Mouse (Mus musculus) stomach, embryonic 14.5 days (tissue): Measurements from ENCODE around the gene Pcnx3. TPM values are rescaled to one million over a fixed set of nuclear protein-coding genes. Genes with fewer than 3 reads are reported as not detected.

ENCODE experiments used
- ATAC-seq: fragments of 200-750 bp; cut with Nextera tagmentation; 2 replicates; pipeline ENCODE4 v1.8.0; 2017; ENCODE audit warnings: low read depth, moderate TSS enrichment; ENCODE audit not compliant: insufficient number of reproducible peaks, insufficient read depth, low FRiP score
- H3K27ac ChIP-seq: fragments of 300-500 bp; sonication (generic); 2 replicates; pipeline ENCODE4 v1.5.1; 2014; ENCODE audit warnings: mild to moderate bottlenecking, low read length, moderate library complexity, mixed read lengths
- H3K27me3 ChIP-seq: fragments of 300-500 bp; sonication (generic); 2 replicates; pipeline ENCODE4 v1.6.1; 2014; ENCODE audit warnings: low read length, control low read depth, mixed read lengths; ENCODE audit not compliant: control insufficient read depth, insufficient read depth
- H3K36me3 ChIP-seq: fragments of 300-500 bp; sonication (generic); 2 replicates; pipeline ENCODE4 v1.6.1; 2014; ENCODE audit warnings: mild to moderate bottlenecking, control low read depth, low read length, moderate library complexity, mixed read lengths; ENCODE audit not compliant: control insufficient read depth, insufficient read depth
- H3K4me1 ChIP-seq: fragments of 300-500 bp; sonication (generic); 2 replicates; pipeline ENCODE4 v1.6.1; 2014; ENCODE audit warnings: low read length, control low read depth, mixed read lengths; ENCODE audit not compliant: control insufficient read depth, insufficient read depth
- H3K4me2 ChIP-seq: fragments of 300-500 bp; sonication (generic); replicated peaks from 2 replicates; pipeline ENCODE4 v1.6.1; 2014; ENCODE audit warnings: low read depth, low read length, control low read depth
- H3K4me3 ChIP-seq: fragments of 300-500 bp; sonication (generic); 2 replicates; pipeline ENCODE4 v1.5.1; 2014; ENCODE audit warnings: low read depth, low read length, control low read depth
- H3K9ac ChIP-seq: fragments of 300-500 bp; sonication (generic); replicated peaks from 2 replicates; pipeline ENCODE4 v1.6.1; 2014; ENCODE audit warnings: low read depth, mild to moderate bottlenecking, control low read depth, low read length, moderate library complexity, mixed read lengths
- H3K9me3 ChIP-seq: fragments of 300-500 bp; sonication (generic); 2 replicates; pipeline ENCODE4 v1.6.1; 2016; ENCODE audit warnings: low read depth, low read length, control low read depth; ENCODE audit not compliant: control insufficient read depth
- WGBS: fragments of 180-500 bp; shearing (Covaris S2); extraction: QIAGEN DNeasy Blood & Tissue Kit; methylation state at CpG from one replicate; pipeline ENCODE4 v1.1.7; 2014; 5-methylcytosine and 5-hydroxymethylcytosine counted together
- polyA plus RNA-seq: library from polyadenylated mRNA; unstranded; fragments of >200 nt; fragmentation: Nextera tagmentation; extraction: Ambion mirVana; gene quantifications from 2 replicates; pipeline ENCODE4 v1.2.1, GENCODE M21; 2014

Gene Pcnx3
- polyA plus RNA-seq, 1 experiment from 2014 or later, result 32.1 TPM

GRCm38 (mm10) chr19:5637069-5638047 is 51.4 kb downstream of the Pcnx3 start, which contains the start of gene Rela:
Gene Rela, plus strand, starts transcription at chr19:5637483.
- no peaks in the 10 kb centered on the region for H3K9me3 ChIP-seq
- H3K27ac ChIP-seq, result peak within 1 kb of the TSS; percentile 92
- H3K4me1 ChIP-seq, result peaks cover 7% of the 10 kb centered on the region; the same call in 1 of the 2 replicates
- no peaks in the 10 kb centered on the region for H3K27me3 ChIP-seq
- ATAC-seq, result peak; percentile 85
- peak within 1 kb of the TSS; percentile 84 for H3K9ac ChIP-seq
- H3K36me3 ChIP-seq, result peaks cover 35% of the 10 kb centered on the region
- peak within 1 kb of the TSS; percentile 79 for H3K4me2 ChIP-seq
- H3K4me3 ChIP-seq, result peak within 1 kb of the TSS; percentile 83
- WGBS, result under 1% methylated on average over 102 of the region's 109 CpGs

- H3K4me2 ChIP-seq, result peak overlapping the region; percentile 79
- no peaks in the 10 kb centered on the region for H3K9me3 ChIP-seq
- no peak for ATAC-seq
- peaks cover 29% of the 10 kb centered on the region for H3K36me3 ChIP-seq
- WGBS, result 40% methylated on average over 12 of the region's 12 CpGs
- peak overlapping the region; percentile 83 for H3K4me3 ChIP-seq
- peak overlapping the region; percentile 92 for H3K27ac ChIP-seq
- peaks cover 7% of the 10 kb centered on the region; the same call in 1 of the 2 replicates for H3K4me1 ChIP-seq
- no peaks in the 10 kb centered on the region for H3K27me3 ChIP-seq
- H3K9ac ChIP-seq, result peak overlapping the region; percentile 84
Observed at GRCm38 (mm10) chr19:5636571-5637041, 52.1 kb downstream of the Pcnx3 start.

- WGBS, result 72% methylated on average over 7 of the region's 7 CpGs
- Histone ChIP-seq H3K27me3 (no peaks in the 10 kb centered on the region), H3K4me1 (peaks cover 7% of the 10 kb centered on the region; the same call in 1 of the 2 replicates), H3K36me3 (peaks cover 24% of the 10 kb centered on the region), H3K9me3 (no peaks in the 10 kb centered on the region), H3K4me3 (no peak overlapping the region), H3K9ac (no peak overlapping the region), H3K27ac (no peak overlapping the region), H3K4me2 (peak overlapping the region; percentile 79)
- no peak for ATAC-seq
Observed at GRCm38 (mm10) chr19:5636036-5636570, 52.6 kb downstream of the Pcnx3 start.

GRCm38 (mm10) chr19:5632120-5632519 is 56.6 kb downstream of the Pcnx3 start:
- no peaks in the 10 kb centered on the region for H3K4me1 ChIP-seq
- no peak overlapping the region for H3K9ac ChIP-seq
- no peaks in the 10 kb centered on the region for H3K27me3 ChIP-seq
- no peaks in the 10 kb centered on the region for H3K9me3 ChIP-seq
- ATAC-seq, result no peak
- no peak overlapping the region for H3K27ac ChIP-seq
- no peak overlapping the region for H3K4me2 ChIP-seq
- H3K36me3 ChIP-seq, result no peaks in the 10 kb centered on the region
- H3K4me3 ChIP-seq, result no peak overlapping the region
- WGBS, result 79% methylated on average over 9 of the region's 9 CpGs

GRCm38 (mm10) chr19:5629907-5630306 is 58.8 kb downstream of the Pcnx3 start:
- Histone ChIP-seq H3K4me3 (no peak overlapping the region), H3K27me3 (no peaks in the 10 kb centered on the region), H3K4me1 (no peaks in the 10 kb centered on the region), H3K9me3 (no peaks in the 10 kb centered on the region), H3K36me3 (no peaks in the 10 kb centered on the region), H3K9ac (no peak overlapping the region), H3K4me2 (no peak overlapping the region), H3K27ac (no peak overlapping the region)
- ATAC-seq, result no peak

- no peak overlapping the region for H3K4me2 ChIP-seq
- ATAC-seq, result no peak
- no peaks in the 10 kb centered on the region for H3K27me3 ChIP-seq
- H3K36me3 ChIP-seq, result no peaks in the 10 kb centered on the region
- H3K27ac ChIP-seq, result no peak overlapping the region
- H3K9me3 ChIP-seq, result no peaks in the 10 kb centered on the region
- no peaks in the 10 kb centered on the region for H3K4me1 ChIP-seq
- WGBS, result 92% methylated on average over 8 of the region's 8 CpGs
- H3K4me3 ChIP-seq, result no peak overlapping the region
- no peak overlapping the region for H3K9ac ChIP-seq
Observed at GRCm38 (mm10) chr19:5625311-5625710, 63.4 kb downstream of the Pcnx3 start.

- Histone ChIP-seq H3K9me3 (no peaks in the 10 kb centered on the region), H3K9ac (no peak overlapping the region), H3K27ac (no peak overlapping the region), H3K4me2 (no peak overlapping the region), H3K27me3 (no peaks in the 10 kb centered on the region), H3K4me3 (no peak overlapping the region), H3K36me3 (no peaks in the 10 kb centered on the region), H3K4me1 (no peaks in the 10 kb centered on the region)
- 77% methylated on average over 5 of the region's 5 CpGs for WGBS
- ATAC-seq, result no peak
Observed at GRCm38 (mm10) chr19:5621884-5622283, 66.8 kb downstream of the Pcnx3 start.

GRCm38 (mm10) chr19:5620007-5620406 is 68.7 kb downstream of the Pcnx3 start:
- H3K36me3 ChIP-seq, result no peaks in the 10 kb centered on the region
- H3K4me2 ChIP-seq, result no peak overlapping the region
- no peak overlapping the region for H3K27ac ChIP-seq
- ATAC-seq, result no peak
- H3K9me3 ChIP-seq, result no peaks in the 10 kb centered on the region
- no peak overlapping the region for H3K9ac ChIP-seq
- no peaks in the 10 kb centered on the region for H3K27me3 ChIP-seq
- no peaks in the 10 kb centered on the region for H3K4me1 ChIP-seq
- 78% methylated on average over 4 of the region's 4 CpGs for WGBS
- no peak overlapping the region for H3K4me3 ChIP-seq
